Mouse (Mus musculus): Measurements from ENCODE around the gene Rbm20. TPM values are rescaled to one million over a fixed set of nuclear protein-coding genes. Genes with fewer than 3 reads are reported as not detected.

The Rbm20 gene
- total and polyA plus RNA-seq, 3 experiments = 37.3 to 58.6 TPM; not detected in 1

DNA sequence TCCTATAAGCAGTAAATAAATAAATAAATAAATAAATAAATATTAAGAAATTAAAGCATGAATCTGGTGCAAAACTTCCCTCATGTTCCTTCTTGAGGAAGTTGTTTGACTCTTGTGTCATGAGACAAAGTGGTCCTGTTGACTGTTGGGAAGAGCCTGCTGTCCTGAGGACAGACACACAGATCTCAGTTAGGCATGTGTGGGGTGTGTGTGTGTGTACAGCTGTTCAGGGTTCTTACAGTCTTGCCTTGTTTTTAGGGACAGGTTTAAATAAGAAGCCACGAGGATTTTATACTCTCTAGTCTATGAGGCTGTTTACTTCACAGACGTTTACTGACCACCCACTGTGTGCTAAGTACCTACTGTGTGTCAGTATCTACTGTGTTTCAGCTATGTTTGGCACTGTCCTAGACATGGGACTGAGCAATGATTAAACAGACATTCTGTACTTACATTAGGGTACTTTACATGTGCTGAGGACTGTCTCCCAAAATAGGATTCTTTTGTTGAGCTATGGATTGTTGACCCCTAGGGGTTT lies 81.8 kb downstream of the Rbm20 start:
- TF ChIP-seq TCF12 (IDR thresholded peaks at IDR 0.05; ENCODE audit: low read depth, low read length) (no peak), ZKSCAN1 (IDR thresholded peaks at IDR 0.05; ENCODE audit: low read depth, low read length) (peak; percentile 90)
- no peak for DNase-seq (ENCODE audit: low read depth, low spot score)
- H3K36me3 ChIP-seq (ENCODE audit: control insufficient read depth in 1 of 2, insufficient read depth in 2 of 2, low read length in 2 of 2) = peaks cover 0 to 8% of the 10 kb centered on the region in 2 experiments; a peak in 2 of 4 replicates
- H3K9ac ChIP-seq (ENCODE audit: control insufficient read depth, low read depth, low read length, poor library complexity, severe bottlenecking) = no peak overlapping the region
- no peaks in the 10 kb centered on the region for H3K27me3 ChIP-seq (ENCODE audit: control insufficient read depth in 1 of 2, insufficient read depth in 2 of 2, low read length in 2 of 2)
- H3K4me3 ChIP-seq (ENCODE audit: control insufficient read depth in 1 of 2, insufficient read depth in 1 of 2, low read depth in 2 of 2, low read length in 2 of 2) = no peak overlapping the region
- no peak overlapping the region for H3K27ac ChIP-seq (ENCODE audit: control insufficient read depth, low read depth, low read length)
- peaks cover 0 to 9% of the 10 kb centered on the region in 2 experiments; a peak in 2 of 4 replicates for H3K4me1 ChIP-seq (ENCODE audit: control insufficient read depth in 1 of 2, insufficient read depth in 2 of 2, low read length in 2 of 2)
- no peaks in the 10 kb centered on the region for H3K79me2 ChIP-seq (ENCODE audit: control insufficient read depth, insufficient read depth, low read length, poor library complexity)
- H3K9me3 ChIP-seq (replicated peaks; ENCODE audit: insufficient read depth, low read length) = no peaks in the 10 kb centered on the region

DNA sequence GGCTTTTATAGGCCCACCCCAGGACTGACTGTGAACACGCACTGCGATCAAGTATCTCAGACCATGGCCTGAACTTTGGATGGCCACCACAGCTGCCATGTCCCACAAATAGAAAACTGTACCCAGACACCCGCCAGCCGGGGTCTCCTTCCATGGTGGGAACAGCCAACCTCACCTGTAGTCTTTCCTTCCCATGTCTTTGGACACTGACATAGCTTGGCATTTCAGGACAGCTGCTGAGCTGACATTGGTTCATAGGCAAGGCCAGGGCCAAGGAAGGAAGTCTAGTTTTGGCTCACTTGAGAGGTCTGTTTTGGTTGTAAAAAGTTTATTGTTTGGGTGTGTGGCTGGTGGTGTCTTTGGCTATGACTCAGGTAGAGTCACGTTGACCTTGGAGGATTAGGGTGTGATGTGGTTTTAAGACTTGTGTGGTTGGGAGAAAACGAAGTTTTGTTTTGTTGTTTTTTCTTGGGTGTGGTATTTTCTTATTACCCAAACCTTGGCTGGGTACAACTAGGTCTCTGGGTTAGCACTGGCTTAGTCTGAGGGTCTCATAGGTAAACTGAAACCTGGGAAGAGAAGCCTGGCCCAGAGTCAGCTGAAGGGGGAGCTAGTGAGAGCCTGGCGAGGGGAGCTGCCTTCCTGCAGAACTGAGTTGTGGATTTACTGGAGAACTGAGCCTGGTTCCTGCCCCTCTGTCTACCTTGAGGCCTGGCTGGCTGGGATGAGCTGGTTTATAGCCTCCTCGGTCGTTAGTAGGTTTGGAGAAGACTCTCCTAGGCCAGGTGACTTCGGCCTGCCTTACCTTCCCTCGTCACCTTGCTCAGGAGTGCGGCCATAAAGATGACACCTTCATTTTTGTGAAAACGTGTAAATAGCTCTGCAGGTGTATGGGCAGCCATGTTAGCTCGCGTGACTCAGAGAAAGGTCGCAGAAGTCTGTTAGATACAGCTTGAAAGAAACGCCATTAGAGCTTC lies 83.3 kb downstream of the Rbm20 start:
- no peaks in the 10 kb centered on the region for H3K9me3 ChIP-seq (replicated peaks; ENCODE audit: insufficient read depth, low read length)
- H3K4me3 ChIP-seq (ENCODE audit: control insufficient read depth in 1 of 2, insufficient read depth in 1 of 2, low read depth in 2 of 2, low read length in 2 of 2) = no peak overlapping the region
- H3K36me3 ChIP-seq (ENCODE audit: control insufficient read depth in 1 of 2, insufficient read depth in 2 of 2, low read length in 2 of 2) = peaks cover 0 to 8% of the 10 kb centered on the region in 2 experiments; a peak in 2 of 4 replicates
- no peaks in the 10 kb centered on the region for H3K79me2 ChIP-seq (ENCODE audit: control insufficient read depth, insufficient read depth, low read length, poor library complexity)
- TF ChIP-seq TBP (IDR thresholded peaks at IDR 0.05; ENCODE audit: low read depth, low read length) (0 out of 2 replicates have a peak, but pooled peaks have one; percentile 7), SMC3 (IDR thresholded peaks at IDR 0.05; ENCODE audit: low read depth, low read length) (peak; percentile 33), CTCF (IDR thresholded peaks at IDR 0.05 in 2 of 3, conservative IDR thresholded peaks at IDR 0.05 in 1 of 3; ENCODE audit: control insufficient read depth in 1 of 3, insufficient read depth in 1 of 3, low read depth in 2 of 3, low read length in 3 of 3, poor library complexity in 1 of 3, severe bottlenecking in 1 of 3) (peak; percentile 28 to 60 (median 48); a peak in 5 of 6 replicates), ZC3H11A (IDR thresholded peaks at IDR 0.05; ENCODE audit: low read depth, low read length) (no peak), RAD21 (IDR thresholded peaks at IDR 0.05; ENCODE audit: low read depth, low read length) (peak; percentile 6; the same call in 1 of the 2 replicates), CHD2 (IDR thresholded peaks at IDR 0.05; ENCODE audit: low read length) (no peak)
- H3K27ac ChIP-seq (ENCODE audit: control insufficient read depth, low read depth, low read length) = no peak overlapping the region
- DNase-seq (ENCODE audit: low read depth, low spot score) = no peak
- H3K9ac ChIP-seq (ENCODE audit: control insufficient read depth, low read depth, low read length, poor library complexity, severe bottlenecking) = no peak overlapping the region
- H3K27me3 ChIP-seq (ENCODE audit: control insufficient read depth in 1 of 2, insufficient read depth in 2 of 2, low read length in 2 of 2) = no peaks in the 10 kb centered on the region
- H3K4me1 ChIP-seq (ENCODE audit: control insufficient read depth in 1 of 2, insufficient read depth in 2 of 2, low read length in 2 of 2) = peaks cover 0 to 9% of the 10 kb centered on the region in 2 experiments; a peak in 2 of 4 replicates

DNA sequence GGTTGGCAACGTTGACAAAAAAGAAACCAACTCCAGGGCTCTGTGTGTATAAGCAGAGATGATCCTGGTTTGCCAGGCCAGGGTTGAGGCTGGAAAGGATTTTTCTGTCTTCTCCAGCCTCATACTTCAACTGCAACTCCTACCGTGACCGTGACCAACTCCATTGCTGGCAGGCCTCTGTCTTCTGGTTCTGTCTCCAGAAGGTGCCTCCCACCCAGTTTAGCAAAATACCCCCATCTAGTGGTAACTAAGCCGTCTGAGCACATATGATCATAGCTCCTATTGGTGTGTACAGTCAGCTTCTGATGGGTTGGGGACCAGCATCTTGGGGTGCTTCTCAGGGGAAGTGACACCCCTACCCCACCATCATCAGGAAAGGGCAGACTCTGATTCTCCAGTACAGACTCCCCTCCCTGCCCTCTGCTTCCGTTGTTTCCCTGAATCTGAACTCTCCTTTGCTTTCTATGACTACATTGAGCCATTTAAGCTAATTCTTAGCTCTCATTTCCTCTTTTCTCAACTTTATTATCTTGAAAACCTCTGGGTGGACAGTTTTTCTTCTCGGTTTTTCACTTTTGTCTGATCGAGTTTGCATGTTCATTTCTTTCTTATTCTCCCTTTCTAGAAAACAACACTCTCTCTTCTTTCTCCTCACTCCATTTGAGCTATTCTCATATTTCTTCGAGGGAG lies 85.8 kb downstream of the Rbm20 start:
- Histone ChIP-seq H3K9me3 (replicated peaks; ENCODE audit: insufficient read depth, low read length) (no peaks in the 10 kb centered on the region), H3K79me2 (ENCODE audit: control insufficient read depth, insufficient read depth, low read length, poor library complexity) (no peaks in the 10 kb centered on the region), H3K27me3 (ENCODE audit: control insufficient read depth in 1 of 2, insufficient read depth in 2 of 2, low read length in 2 of 2) (no peaks in the 10 kb centered on the region), H3K27ac (ENCODE audit: control insufficient read depth, low read depth, low read length) (no peak overlapping the region), H3K9ac (ENCODE audit: control insufficient read depth, low read depth, low read length, poor library complexity, severe bottlenecking) (peak overlapping the region; percentile 17; the same call in 1 of the 2 replicates), H3K36me3 (ENCODE audit: control insufficient read depth in 1 of 2, insufficient read depth in 2 of 2, low read length in 2 of 2) (peaks cover 0 to 8% of the 10 kb centered on the region in 2 experiments; a peak in 2 of 4 replicates), H3K4me1 (ENCODE audit: control insufficient read depth in 1 of 2, insufficient read depth in 2 of 2, low read length in 2 of 2) (peaks cover 0 to 9% of the 10 kb centered on the region in 2 experiments; a peak in 2 of 4 replicates), H3K4me3 (ENCODE audit: control insufficient read depth in 1 of 2, insufficient read depth in 1 of 2, low read depth in 2 of 2, low read length in 2 of 2) (peak overlapping the region in 1 of 2 experiments; percentile 14; a peak in 1 of 4 replicates)
- DNase-seq (ENCODE audit: low read depth, low spot score) = peak; percentile 85
- no peak for TF ChIP-seq MAFK (IDR thresholded peaks at IDR 0.05; ENCODE audit: borderline replicate concordance, low read depth, low read length)
- TF ChIP-seq POLR2AphosphoS5 (IDR thresholded peaks at IDR 0.05; ENCODE audit: borderline replicate concordance, low read depth, low read length) = no peak
- TF ChIP-seq MEF2A (IDR thresholded peaks at IDR 0.05; ENCODE audit: extremely low read depth, insufficient replicate concordance, low read depth, low read length, poor library complexity, severe bottlenecking) = no peak
- TF ChIP-seq GATA1 (IDR thresholded peaks at IDR 0.05; ENCODE audit: low read depth, low read length) = 0 out of 2 replicates have a peak, but pooled peaks have one; percentile 6
- no peak for TF ChIP-seq MAX (IDR thresholded peaks at IDR 0.05; ENCODE audit: low read length)
- peak; percentile 15 to 32; a peak in 1 of 4 replicates for TF ChIP-seq EP300 (IDR thresholded peaks at IDR 0.05; ENCODE audit: low read depth in 1 of 2, low read length in 2 of 2)
- TF ChIP-seq USF1 (IDR thresholded peaks at IDR 0.05; ENCODE audit: low read depth, low read length) = no peak
- TF ChIP-seq MYB (IDR thresholded peaks at IDR 0.05; ENCODE audit: low read depth, low read length) = no peak
- peak; percentile 48 for TF ChIP-seq ZC3H11A (IDR thresholded peaks at IDR 0.05; ENCODE audit: low read depth, low read length)
- TF ChIP-seq CTCF (IDR thresholded peaks at IDR 0.05 in 2 of 3, conservative IDR thresholded peaks at IDR 0.05 in 1 of 3; ENCODE audit: control insufficient read depth in 1 of 3, insufficient read depth in 1 of 3, low read depth in 2 of 3, low read length in 3 of 3, poor library complexity in 1 of 3, severe bottlenecking in 1 of 3) = peak; percentile 45 to 89 (median 68)
- no peak for TF ChIP-seq POLR2A (IDR thresholded peaks at IDR 0.05; ENCODE audit: control insufficient read depth in 1 of 2, insufficient read depth in 1 of 2, low read depth in 1 of 2, low read length in 2 of 2, poor library complexity in 1 of 2)
- peak; percentile 60; the same call in 1 of the 2 replicates for TF ChIP-seq MAZ (IDR thresholded peaks at IDR 0.05; ENCODE audit: low read depth, low read length)
- TF ChIP-seq MYC (IDR thresholded peaks at IDR 0.05; ENCODE audit: low read depth, low read length) = no peak
- TF ChIP-seq CHD2 (IDR thresholded peaks at IDR 0.05; ENCODE audit: low read length) = no peak
- no peak for TF ChIP-seq UBTF (IDR thresholded peaks at IDR 0.05; ENCODE audit: borderline replicate concordance, insufficient read depth, low read depth, low read length)

Data from MEL (cell line).